Mouse (Mus musculus) embryo, embryonic 10 days (tissue): ENCODE data around the gene Ppp2r5e.
"Not testable (repeated sequence)": the region's sequence is repeated elsewhere in the genome, so short reads cannot be mapped to it uniquely, and the experiment has no call there.

Experiments
- DNase-seq: peaks from one replicate; pipeline ENCODE4 v3.0.0-alpha.2; 2015; ENCODE audit warnings: low spot score

Gene Ppp2r5e

GRCm38 (mm10) chr12:75486568-75487286 is 109.3 kb downstream of the Ppp2r5e start:
- no peak for DNase-seq

GRCm38 (mm10) chr12:75482781-75483180 is 113.3 kb downstream of the Ppp2r5e start:
- DNase-seq = no peak

- DNase-seq = no peak
Measured at GRCm38 (mm10) chr12:75482015-75482414, 114.0 kb downstream of the Ppp2r5e start.

- DNase-seq = no peak
Measured at GRCm38 (mm10) chr12:75480031-75480430, 116.0 kb downstream of the Ppp2r5e start.

- DNase-seq = no peak
Measured at GRCm38 (mm10) chr12:75479375-75479898, 116.6 kb downstream of the Ppp2r5e start.

- DNase-seq = no peak
Measured at GRCm38 (mm10) chr12:75478596-75478995, 117.4 kb downstream of the Ppp2r5e start.

GRCm38 (mm10) chr12:75478117-75478516 is 117.9 kb downstream of the Ppp2r5e start:
- DNase-seq = no peak

GRCm38 (mm10) chr12:75473021-75473420 is 123.0 kb downstream of the Ppp2r5e start:
- no peak for DNase-seq

- DNase-seq = no peak
Measured at GRCm38 (mm10) chr12:75472107-75472506, 123.9 kb downstream of the Ppp2r5e start.

GRCm38 (mm10) chr12:75467814-75468213 is 128.2 kb downstream of the Ppp2r5e start:
- DNase-seq = no peak

GRCm38 (mm10) chr12:75467127-75467526 is 128.9 kb downstream of the Ppp2r5e start:
- no peak for DNase-seq

GRCm38 (mm10) chr12:75466206-75466605 is 129.8 kb downstream of the Ppp2r5e start:
- no peak for DNase-seq

- DNase-seq = peak; percentile 36
Measured at GRCm38 (mm10) chr12:75464016-75464769, 131.9 kb downstream of the Ppp2r5e start.

GRCm38 (mm10) chr12:75460561-75460960 is 135.5 kb downstream of the Ppp2r5e start:
- DNase-seq = no peak

GRCm38 (mm10) chr12:75459656-75460055 is 136.4 kb downstream of the Ppp2r5e start:
- no peak for DNase-seq

GRCm38 (mm10) chr12:75453441-75453840 is 142.6 kb downstream of the Ppp2r5e start:
- no peak for DNase-seq

GRCm38 (mm10) chr12:75453027-75453426 is 143.0 kb downstream of the Ppp2r5e start:
- DNase-seq = no peak

GRCm38 (mm10) chr12:75450592-75450991 is 145.5 kb downstream of the Ppp2r5e start:
- DNase-seq = no peak

- no peak for DNase-seq
Measured at GRCm38 (mm10) chr12:75450011-75450410, 146.0 kb downstream of the Ppp2r5e start.

- DNase-seq = peak; percentile 18
Measured at GRCm38 (mm10) chr12:75449475-75449966, 146.5 kb downstream of the Ppp2r5e start.

GRCm38 (mm10) chr12:75448921-75449320 is 147.1 kb downstream of the Ppp2r5e start:
- no peak for DNase-seq

- DNase-seq = no peak
Measured at GRCm38 (mm10) chr12:75446245-75446644, 149.8 kb downstream of the Ppp2r5e start.

GRCm38 (mm10) chr12:75432400-75432799 is 163.6 kb downstream of the Ppp2r5e start:
- not testable (repeated sequence) for DNase-seq
